Mouse (Mus musculus) lung, embryonic 15.5 days (tissue): ENCODE measurements around the gene Gpatch2. TPM values are rescaled to one million over a fixed set of nuclear protein-coding genes. Genes with fewer than 3 reads are reported as not detected.

Experiments used
- ATAC-seq: fragments of 200-750 bp; cut with Nextera tagmentation; 2 replicates; pipeline ENCODE4 v1.8.0; 2017; ENCODE audit warnings: moderate number of reproducible peaks, borderline replicate concordance; ENCODE audit not compliant: low FRiP score, low TSS enrichment; ENCODE audit errors: extremely low read depth
- H3K27ac ChIP-seq: fragments of 300-500 bp; sonication (generic); 2 replicates; pipeline ENCODE4 v1.5.1; 2015; ENCODE audit warnings: moderate library complexity, mild to moderate bottlenecking, inconsistent platforms
- H3K27me3 ChIP-seq: fragments of 300-500 bp; sonication (generic); 2 replicates; pipeline ENCODE4 v1.6.1; 2015; ENCODE audit warnings: inconsistent platforms
- H3K36me3 ChIP-seq: fragments of 300-500 bp; sonication (generic); 2 replicates; pipeline ENCODE4 v1.6.1; 2015; ENCODE audit warnings: inconsistent platforms
- H3K4me1 ChIP-seq: fragments of 300-500 bp; sonication (generic); 2 replicates; pipeline ENCODE4 v1.6.1; 2015; ENCODE audit warnings: inconsistent platforms
- H3K4me2 ChIP-seq: fragments of 300-500 bp; sonication (generic); 2 replicates; pipeline ENCODE4 v1.6.1; 2015; ENCODE audit warnings: inconsistent platforms, mild to moderate bottlenecking, moderate library complexity
- H3K4me3 ChIP-seq: fragments of 300-500 bp; sonication (generic); 2 replicates; pipeline ENCODE4 v1.5.1; 2015; ENCODE audit warnings: mild to moderate bottlenecking, inconsistent platforms
- H3K9ac ChIP-seq: fragments of 300-500 bp; sonication (generic); 2 replicates; pipeline ENCODE4 v1.6.1; 2015; ENCODE audit warnings: inconsistent platforms
- H3K9me3 ChIP-seq: fragments of 300-500 bp; sonication (generic); 2 replicates; pipeline ENCODE4 v1.6.1; 2016; ENCODE audit warnings: inconsistent platforms
- WGBS: fragments of 180-500 bp; shearing (Covaris S2); methylation state at CpG from one replicate; pipeline ENCODE4 v1.1.7; 2015; 5-methylcytosine and 5-hydroxymethylcytosine counted together
- polyA plus RNA-seq: library from polyadenylated mRNA; unstranded; fragments of >200 nt; fragmentation: Nextera tagmentation; extraction: Ambion mirVana; gene quantifications from 2 replicates; pipeline ENCODE4 v1.2.1, GENCODE M21; 2015

The Gpatch2 gene
- polyA plus RNA-seq, 1 experiment from 2014 or later = 17.7 TPM

DNA sequence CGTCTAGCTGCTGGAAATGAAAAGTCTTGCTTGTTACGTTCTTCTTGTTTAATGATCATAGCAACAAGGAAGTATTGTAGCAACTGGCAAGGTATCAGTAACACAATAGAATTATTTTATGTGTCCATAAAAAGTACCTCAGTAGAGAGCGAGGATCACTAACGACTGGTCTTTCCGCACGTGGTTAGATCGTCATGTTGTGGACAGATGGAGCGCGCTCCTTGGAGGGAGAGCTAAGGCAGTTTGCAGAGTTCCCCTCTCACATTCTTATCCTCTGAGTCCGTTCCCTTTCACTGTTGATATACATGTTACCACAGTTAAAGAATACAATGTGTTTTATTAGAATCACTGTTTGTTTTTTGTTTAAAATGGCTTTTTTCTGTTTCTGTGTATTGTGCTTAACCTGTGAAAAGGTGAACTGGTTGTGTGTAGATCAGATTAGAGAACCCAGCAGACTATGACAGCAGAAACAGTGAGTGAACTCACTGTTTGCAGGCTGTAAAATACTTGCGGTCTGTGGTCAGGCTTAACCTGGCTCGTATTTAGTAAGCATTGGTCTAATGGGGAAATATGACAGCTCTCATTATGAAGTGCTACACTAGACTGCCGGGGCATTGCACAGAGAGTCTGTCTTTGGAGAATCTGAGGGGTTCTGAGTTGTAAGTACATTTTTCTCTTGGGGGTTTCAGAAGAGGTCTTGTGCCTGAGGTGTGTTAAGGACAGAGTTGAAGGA, 13.3 kb downstream of the Gpatch2 start:
- no peak for ATAC-seq
- 82% methylated on average over 13 of the region's 13 CpGs for WGBS
- peaks cover 16% of the 10 kb centered on the region for H3K4me1 ChIP-seq
- no peaks in the 10 kb centered on the region for H3K27me3 ChIP-seq
- H3K4me2 ChIP-seq = no peak overlapping the region
- H3K9me3 ChIP-seq = no peaks in the 10 kb centered on the region
- H3K9ac ChIP-seq = no peak overlapping the region
- no peak overlapping the region for H3K4me3 ChIP-seq
- peaks cover 12% of the 10 kb centered on the region for H3K36me3 ChIP-seq
- no peak overlapping the region for H3K27ac ChIP-seq

GRCm38 (mm10) chr1:187230255-187230654, 14.9 kb downstream of the Gpatch2 start:
- Histone ChIP-seq H3K4me2 (no peak overlapping the region), H3K9me3 (no peaks in the 10 kb centered on the region), H3K9ac (no peak overlapping the region), H3K4me1 (peaks cover 16% of the 10 kb centered on the region), H3K27ac (no peak overlapping the region), H3K36me3 (peaks cover 18% of the 10 kb centered on the region), H3K4me3 (no peak overlapping the region), H3K27me3 (no peaks in the 10 kb centered on the region)
- WGBS = 90% methylated on average over 5 of the region's 5 CpGs
- ATAC-seq = no peak

DNA sequence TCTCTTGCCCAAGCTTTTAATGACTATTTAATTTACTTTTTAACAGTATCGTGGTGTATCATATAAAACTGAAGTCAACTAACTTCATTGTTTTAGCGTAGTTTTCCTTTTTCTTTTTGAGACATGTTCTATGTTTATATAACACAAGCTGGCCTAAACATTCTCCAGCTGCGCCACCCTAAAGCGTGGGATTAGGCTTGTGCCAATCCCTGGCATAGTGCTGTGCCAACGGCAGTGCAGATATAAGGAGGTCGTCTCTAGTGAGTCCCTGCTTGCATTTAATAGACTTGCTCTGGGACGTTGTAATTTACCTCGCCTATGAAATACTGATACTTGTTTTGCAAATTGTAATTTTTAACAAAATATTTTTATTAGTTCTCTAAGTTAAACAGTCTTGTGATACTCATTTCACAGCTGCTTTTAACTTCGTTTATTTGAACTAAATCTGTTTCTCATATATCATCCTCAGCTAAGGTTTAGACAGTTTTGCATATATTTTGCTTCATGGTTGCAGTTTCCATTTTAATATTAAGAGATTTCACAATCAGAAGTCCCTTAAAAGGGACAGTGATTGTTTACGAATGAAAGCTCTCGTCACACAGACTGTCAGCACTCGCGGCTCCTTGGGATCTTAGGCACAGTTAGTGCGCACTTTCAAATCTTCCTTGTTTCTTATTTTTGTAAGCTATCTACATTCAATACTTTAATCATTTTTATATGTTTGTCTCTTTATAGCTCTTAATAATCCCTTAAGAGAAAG, 17.1 kb downstream of the Gpatch2 start:
- H3K9me3 ChIP-seq = no peaks in the 10 kb centered on the region
- no peak overlapping the region for H3K4me3 ChIP-seq
- H3K9ac ChIP-seq = no peak overlapping the region
- no peak overlapping the region; the same call in 1 of the 2 replicates for H3K4me2 ChIP-seq
- H3K36me3 ChIP-seq = peaks cover 14% of the 10 kb centered on the region
- H3K4me1 ChIP-seq = 0 out of 2 replicates have a peak, but pooled peaks cover 8% of the 10 kb centered on the region
- ATAC-seq = no peak
- 55% methylated on average over 14 of the region's 14 CpGs for WGBS
- H3K27me3 ChIP-seq = no peaks in the 10 kb centered on the region
- H3K27ac ChIP-seq = no peak overlapping the region

GRCm38 (mm10) chr1:187232996-187233615, 17.8 kb downstream of the Gpatch2 start:
- H3K36me3 ChIP-seq = peaks cover 14% of the 10 kb centered on the region
- no peaks in the 10 kb centered on the region for H3K9me3 ChIP-seq
- H3K4me1 ChIP-seq = 0 out of 2 replicates have a peak, but pooled peaks cover 8% of the 10 kb centered on the region
- no peaks in the 10 kb centered on the region for H3K27me3 ChIP-seq
- 73% methylated on average over 7 of the region's 7 CpGs for WGBS
- H3K9ac ChIP-seq = no peak overlapping the region
- no peak for ATAC-seq
- no peak overlapping the region; the same call in 1 of the 2 replicates for H3K4me2 ChIP-seq
- no peak overlapping the region for H3K27ac ChIP-seq
- H3K4me3 ChIP-seq = no peak overlapping the region

- 88% methylated on average over 3 of the region's 3 CpGs for WGBS
- Histone ChIP-seq H3K36me3 (peaks cover 10% of the 10 kb centered on the region), H3K27me3 (no peaks in the 10 kb centered on the region), H3K9me3 (no peaks in the 10 kb centered on the region), H3K27ac (no peak overlapping the region), H3K4me2 (no peak overlapping the region), H3K9ac (no peak overlapping the region), H3K4me1 (no peaks in the 10 kb centered on the region), H3K4me3 (no peak overlapping the region)
- no peak for ATAC-seq
Measured at GRCm38 (mm10) chr1:187235161-187235560, 19.9 kb downstream of the Gpatch2 start.

GRCm38 (mm10) chr1:187236296-187236695, 21.0 kb downstream of the Gpatch2 start:
- H3K4me2 ChIP-seq = no peak overlapping the region
- H3K36me3 ChIP-seq = peaks cover 10% of the 10 kb centered on the region
- 72% methylated on average over 6 of the region's 6 CpGs for WGBS
- H3K4me1 ChIP-seq = no peaks in the 10 kb centered on the region
- no peak overlapping the region for H3K4me3 ChIP-seq
- no peak overlapping the region for H3K9ac ChIP-seq
- H3K9me3 ChIP-seq = no peaks in the 10 kb centered on the region
- H3K27me3 ChIP-seq = no peaks in the 10 kb centered on the region
- ATAC-seq = no peak
- H3K27ac ChIP-seq = no peak overlapping the region

DNA sequence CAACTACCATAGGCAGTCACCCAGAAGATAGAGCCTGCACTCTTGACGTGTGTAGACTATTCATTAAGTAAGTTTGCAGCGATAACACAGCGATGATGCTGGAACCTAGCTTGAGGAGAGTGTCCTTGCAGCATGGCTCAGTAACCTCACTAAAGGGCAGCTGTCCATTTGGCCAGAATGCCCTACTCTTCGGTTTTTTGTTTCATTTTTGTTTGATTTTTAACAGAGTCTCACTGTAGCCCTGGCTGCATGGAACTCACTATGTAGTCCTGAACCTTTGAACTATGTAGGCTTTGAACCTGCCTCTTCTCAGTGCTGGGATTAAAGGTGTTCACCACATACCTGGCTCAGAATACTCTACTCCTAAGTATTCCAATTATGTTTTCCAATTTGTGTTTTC, 22.8 kb downstream of the Gpatch2 start:
- ATAC-seq = no peak
- Histone ChIP-seq H3K4me3 (no peak overlapping the region), H3K27ac (no peak overlapping the region), H3K36me3 (peaks cover 10% of the 10 kb centered on the region), H3K9ac (no peak overlapping the region), H3K27me3 (no peaks in the 10 kb centered on the region), H3K9me3 (no peaks in the 10 kb centered on the region), H3K4me1 (no peaks in the 10 kb centered on the region), H3K4me2 (no peak overlapping the region)
- WGBS = 95% methylated on average over 4 of the region's 4 CpGs

DNA sequence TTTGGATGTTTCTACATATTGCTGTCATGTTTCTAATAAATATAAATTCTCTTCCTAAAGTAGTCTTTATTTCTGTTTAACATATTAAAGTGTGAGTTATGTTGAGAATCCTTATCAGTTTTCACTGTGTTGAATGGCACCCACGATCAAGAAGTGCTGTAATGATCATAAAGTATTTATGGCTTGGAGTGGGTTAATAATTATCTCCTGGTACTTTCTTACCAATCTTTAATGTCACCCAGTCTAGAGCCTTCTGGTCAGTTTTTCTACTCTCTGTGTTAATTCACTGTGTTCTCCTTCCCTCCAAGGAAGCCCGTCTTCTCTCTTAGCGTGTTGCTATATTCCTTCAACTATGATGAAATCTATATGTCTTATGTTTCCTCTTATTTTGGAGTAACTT, 25.0 kb downstream of the Gpatch2 start:
- Histone ChIP-seq H3K4me2 (no peak overlapping the region), H3K27me3 (no peaks in the 10 kb centered on the region), H3K4me1 (no peaks in the 10 kb centered on the region), H3K27ac (no peak overlapping the region), H3K9me3 (no peaks in the 10 kb centered on the region), H3K9ac (no peak overlapping the region), H3K36me3 (no peaks in the 10 kb centered on the region), H3K4me3 (no peak overlapping the region)
- 87% methylated on average over 3 of the region's 3 CpGs for WGBS
- ATAC-seq = no peak

GRCm38 (mm10) chr1:187241329-187241728, 26.0 kb downstream of the Gpatch2 start:
- no peak overlapping the region for H3K4me3 ChIP-seq
- 84% methylated on average over 5 of the region's 5 CpGs for WGBS
- no peak for ATAC-seq
- H3K4me1 ChIP-seq = no peaks in the 10 kb centered on the region
- H3K27me3 ChIP-seq = no peaks in the 10 kb centered on the region
- no peak overlapping the region for H3K9ac ChIP-seq
- no peaks in the 10 kb centered on the region for H3K36me3 ChIP-seq
- no peaks in the 10 kb centered on the region for H3K9me3 ChIP-seq
- no peak overlapping the region for H3K27ac ChIP-seq
- H3K4me2 ChIP-seq = no peak overlapping the region

- 78% methylated on average over 5 of the region's 5 CpGs for WGBS
- no peak overlapping the region for H3K9ac ChIP-seq
- no peak for ATAC-seq
- no peaks in the 10 kb centered on the region for H3K9me3 ChIP-seq
- H3K27me3 ChIP-seq = no peaks in the 10 kb centered on the region
- no peaks in the 10 kb centered on the region for H3K4me1 ChIP-seq
- no peak overlapping the region for H3K27ac ChIP-seq
- H3K4me2 ChIP-seq = no peak overlapping the region
- H3K36me3 ChIP-seq = no peaks in the 10 kb centered on the region
- no peak overlapping the region for H3K4me3 ChIP-seq
Measured at GRCm38 (mm10) chr1:187244734-187245133, 29.4 kb downstream of the Gpatch2 start.

- Histone ChIP-seq H3K9me3 (no peaks in the 10 kb centered on the region), H3K4me1 (no peaks in the 10 kb centered on the region), H3K9ac (no peak overlapping the region), H3K27me3 (no peaks in the 10 kb centered on the region), H3K36me3 (no peaks in the 10 kb centered on the region), H3K4me2 (no peak overlapping the region), H3K27ac (no peak overlapping the region), H3K4me3 (no peak overlapping the region)
- ATAC-seq = no peak
- WGBS = 85% methylated on average over 1 of the region's 1 CpGs
Measured at GRCm38 (mm10) chr1:187250741-187251262, 35.5 kb downstream of the Gpatch2 start.

DNA sequence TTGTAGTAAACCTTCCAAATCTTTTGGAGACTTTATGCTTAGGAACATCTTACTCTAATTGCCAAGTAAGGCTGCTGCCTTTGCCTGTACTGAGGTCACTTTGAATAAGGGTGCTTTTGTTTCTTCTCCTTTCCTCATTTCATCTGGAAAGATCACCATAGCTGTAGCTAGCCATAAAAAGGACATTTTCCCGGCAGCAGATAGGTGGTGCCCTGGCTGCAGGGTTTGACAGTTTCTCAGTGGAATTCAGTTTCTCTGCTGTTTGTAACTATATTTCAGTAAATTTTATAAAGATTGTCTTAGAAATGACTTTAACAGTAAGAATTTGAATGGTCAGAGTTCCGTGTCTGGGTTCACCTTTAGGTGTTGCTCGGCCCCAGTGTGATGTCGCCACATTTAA, 43.4 kb downstream of the Gpatch2 start:
- 81% methylated on average over 4 of the region's 4 CpGs for WGBS
- no peaks in the 10 kb centered on the region for H3K36me3 ChIP-seq
- H3K27me3 ChIP-seq = no peaks in the 10 kb centered on the region
- H3K9ac ChIP-seq = no peak overlapping the region
- H3K9me3 ChIP-seq = no peaks in the 10 kb centered on the region
- H3K4me3 ChIP-seq = no peak overlapping the region
- H3K27ac ChIP-seq = no peak overlapping the region
- no peaks in the 10 kb centered on the region for H3K4me1 ChIP-seq
- no peak overlapping the region for H3K4me2 ChIP-seq
- no peak for ATAC-seq
